Mouse (Mus musculus) layer of hippocampus, adult 18-20 months (tissue): ENCODE measurements around the gene Gm21317. TPM values are rescaled to one million over a fixed set of nuclear protein-coding genes. Genes with fewer than 3 reads are reported as not detected.
"Not testable (repeated sequence)": the region's sequence is repeated elsewhere in the genome, so short reads cannot be mapped to it uniquely, and the experiment has no call there.

Source experiments
- DNase-seq, 2 experiments: peaks; one replicate each; pipeline ENCODE4 v3.0.0; 2022; ENCODE audit warnings: low spot score in 2 of 2
- long read RNA-seq: library from polyadenylated mRNA; stranded (forward); transcript quantifications from one replicate; pipeline ENCODE4 v2.0.0, GENCODE M21; 2021
- total RNA-seq, 2 experiments: library from RNA; stranded (reverse); gene quantifications; 2 replicates each; pipeline ENCODE4 v1.2.3; 2021

Gm21317 gene
- not detected for total RNA-seq
- long read RNA-seq = 0 reads

DNA sequence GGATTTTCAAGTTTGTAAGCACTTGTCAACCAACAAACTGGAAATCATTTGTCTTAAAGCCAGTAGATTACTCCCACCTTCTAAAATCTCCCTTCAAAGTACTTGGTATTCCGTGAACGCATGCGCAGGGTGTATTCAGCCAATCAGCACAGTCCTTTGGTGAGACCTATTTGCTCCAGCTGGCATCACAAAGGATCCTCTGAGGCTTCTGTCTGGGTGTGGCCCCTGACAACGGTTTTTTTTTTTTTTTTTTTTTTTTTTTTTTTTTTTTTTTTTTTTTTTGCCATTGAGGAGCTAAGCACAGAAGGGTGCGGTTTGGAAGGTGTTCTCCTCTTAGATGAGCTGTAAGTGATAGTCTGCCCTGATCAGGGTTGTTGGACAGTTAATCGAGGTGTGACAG, at the start of gene Gm21317:
Gene Gm21317, plus strand, starts transcription at position 301 of the 400 bp plus-strand sequence.
- DNase-seq = not testable (repeated sequence)
